Mouse (Mus musculus) kidney, postnatal 36 days (tissue): ENCODE measurements around the gene Rnf216.
A peak's percentile ranks its signal among the peaks of the same experiment; 100 is the strongest.

Experiments
- DNase-seq, 2 experiments: peaks; one replicate each; pipeline ENCODE4 v3.0.0; 2021 to 2022; ENCODE audit warnings: mixed read lengths in 2 of 2

Rnf216 gene

DNA sequence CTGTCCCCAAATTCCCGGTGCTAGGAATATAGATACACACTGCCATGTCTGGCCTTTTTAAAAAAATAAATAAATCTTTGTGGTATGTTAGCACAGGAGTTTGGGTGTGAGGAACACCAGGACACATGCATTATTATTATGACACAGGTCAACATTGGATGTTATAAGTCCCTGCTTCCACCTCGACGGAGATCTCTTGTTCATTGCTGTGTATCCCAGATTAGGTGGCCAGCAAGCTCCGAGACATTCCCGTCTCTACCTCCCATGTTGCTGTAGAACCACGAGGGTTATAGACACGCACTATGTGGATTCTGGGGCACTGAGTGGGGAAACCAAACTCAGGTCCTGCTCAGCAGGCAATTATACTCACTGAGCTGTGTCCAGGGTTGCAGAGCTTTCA lies 17.5 kb downstream of the Rnf216 start:
- no peak for DNase-seq

GRCm38 (mm10) chr5:143092891-143093290 lies 19.9 kb downstream of the Rnf216 start:
- no peak for DNase-seq

DNA sequence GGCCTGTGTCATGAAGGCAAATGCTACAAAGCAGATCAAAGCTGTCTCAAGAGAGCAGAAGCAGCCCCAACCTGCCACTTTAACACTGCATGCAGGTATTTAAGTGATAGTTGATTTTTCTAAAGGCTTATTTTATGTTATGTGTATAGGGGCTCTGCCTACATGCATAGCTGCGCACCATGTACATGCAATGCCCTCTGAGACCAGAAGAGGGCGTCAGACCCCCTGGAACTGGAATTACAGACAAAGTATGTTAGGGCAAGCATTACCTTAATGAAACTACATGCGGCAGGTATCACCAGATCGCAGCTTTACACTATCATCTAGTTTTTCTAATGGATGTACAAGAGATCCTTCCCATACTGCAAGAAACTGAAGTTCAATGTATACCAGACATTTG lies 27.9 kb downstream of the Rnf216 start:
- DNase-seq = peak in 1 of 2 experiments; percentile 54

DNA sequence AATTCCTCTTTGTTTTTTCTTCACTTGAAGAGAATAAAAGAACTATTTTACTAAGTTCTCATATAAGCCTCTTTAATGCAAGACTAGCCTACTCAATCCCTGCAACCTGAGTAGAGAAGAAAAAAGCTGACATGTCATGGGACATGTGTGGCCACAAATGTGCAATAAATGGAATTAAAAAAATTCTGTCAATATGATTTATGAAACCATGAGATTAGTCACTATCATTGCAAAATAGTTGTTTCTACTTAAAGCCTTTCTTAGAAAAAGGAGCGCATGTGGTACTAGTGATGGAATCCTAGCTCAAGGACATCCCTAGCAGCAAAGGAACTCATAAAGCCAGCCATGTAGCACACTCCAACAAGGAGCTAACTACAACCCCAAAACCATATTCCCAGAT lies 33.0 kb downstream of the Rnf216 start:
- no peak for DNase-seq

- DNase-seq = no peak
Measured at GRCm38 (mm10) chr5:143076603-143077143, 36.1 kb downstream of the Rnf216 start.

- no peak for DNase-seq
Measured at GRCm38 (mm10) chr5:143075987-143076386, 36.8 kb downstream of the Rnf216 start.

- DNase-seq = no peak
Measured at GRCm38 (mm10) chr5:143069048-143069447, 43.7 kb downstream of the Rnf216 start.

DNA sequence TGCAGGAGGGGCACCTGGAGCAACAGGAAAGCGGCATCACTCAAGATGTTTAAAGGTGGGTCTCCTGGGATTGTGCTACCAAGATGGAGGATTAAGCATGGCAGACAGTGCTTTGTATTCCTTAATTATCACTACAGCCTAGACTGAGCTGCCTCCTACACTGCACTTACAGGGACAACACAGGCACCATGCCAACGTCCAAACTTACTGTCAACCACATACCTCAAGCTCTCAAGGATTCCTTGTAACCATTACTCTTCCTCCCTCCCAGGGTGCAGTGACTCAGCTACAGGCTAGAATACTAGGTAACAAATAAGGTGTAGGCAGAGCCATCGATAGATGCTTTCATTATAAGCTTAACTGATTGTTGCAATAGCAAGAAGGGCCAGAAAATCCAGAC lies 44.4 kb downstream of the Rnf216 start:
- no peak for DNase-seq

- DNase-seq = peak; percentile 62 to 72
Measured at GRCm38 (mm10) chr5:143066551-143066958, 46.2 kb downstream of the Rnf216 start.

DNA sequence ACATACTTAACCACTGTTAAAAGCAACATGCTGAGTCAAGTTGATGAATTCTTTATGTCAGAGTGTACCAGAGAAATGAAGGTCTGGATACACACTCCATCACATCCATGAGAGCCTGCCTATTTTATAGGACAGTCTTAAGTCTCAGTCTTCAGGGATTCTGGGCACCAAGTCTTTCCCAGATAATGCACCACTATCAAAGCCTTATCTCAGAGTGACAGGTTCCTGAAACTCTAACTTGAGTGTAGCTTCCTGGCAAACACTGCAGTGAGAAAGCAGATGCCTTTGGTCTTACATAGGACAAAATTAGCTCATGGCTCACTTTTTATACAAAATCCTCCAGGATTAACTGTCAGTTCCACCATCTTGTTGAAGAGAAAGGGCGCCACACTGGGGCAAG lies 46.7 kb downstream of the Rnf216 start:
- DNase-seq = no peak

DNA sequence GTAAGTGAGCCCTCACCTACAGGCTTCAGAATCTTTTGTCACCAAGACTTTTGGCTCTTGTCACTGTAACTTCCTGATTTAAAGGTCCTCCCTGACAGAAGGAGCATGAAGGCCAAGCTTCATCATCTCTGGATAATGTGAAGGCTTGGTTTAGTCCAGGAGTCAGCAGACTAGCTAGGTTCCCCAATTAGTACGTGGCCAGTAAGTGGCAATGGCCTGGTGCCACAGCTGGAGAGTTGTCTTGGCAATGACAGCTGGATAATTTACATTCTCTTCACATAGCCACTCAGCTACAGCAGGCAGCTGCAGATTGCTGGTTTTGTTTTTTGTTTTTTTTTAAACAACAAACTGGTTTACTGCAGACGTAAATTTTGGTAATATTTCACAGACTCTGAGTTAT lies 47.6 kb downstream of the Rnf216 start:
- DNase-seq = no peak

- no peak for DNase-seq
Measured at GRCm38 (mm10) chr5:143062251-143062650, 50.5 kb downstream of the Rnf216 start.

GRCm38 (mm10) chr5:143061511-143061910 lies 51.3 kb downstream of the Rnf216 start:
- DNase-seq = no peak

DNA sequence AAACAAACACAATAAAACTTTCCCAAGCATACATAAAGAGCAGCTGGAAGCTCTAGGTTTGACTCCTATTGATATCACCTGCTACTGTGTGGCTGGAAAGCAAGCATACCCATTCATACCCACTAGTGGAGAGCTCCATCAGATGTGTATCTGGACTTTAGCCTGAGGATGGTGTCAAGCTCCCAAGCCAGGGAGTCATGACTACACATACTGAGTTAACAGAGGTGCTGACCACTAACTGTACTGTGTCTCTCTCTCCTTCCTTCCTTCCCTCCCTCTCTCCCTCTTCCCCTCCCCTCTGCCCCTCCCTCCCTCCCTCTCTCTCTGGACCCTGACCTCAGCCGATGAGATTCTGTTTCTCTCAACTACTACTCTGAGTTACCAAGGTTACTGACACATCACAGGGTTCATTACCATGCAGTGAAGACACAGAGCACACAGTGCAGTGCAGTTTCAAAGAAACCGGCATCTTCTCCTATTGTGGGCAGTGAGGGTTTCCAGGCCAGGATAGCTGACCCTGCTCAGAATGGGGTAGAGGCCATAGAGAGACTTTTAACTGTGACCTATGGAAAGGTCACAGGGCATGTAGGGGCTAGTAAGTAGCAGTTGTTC lies 51.9 kb downstream of the Rnf216 start:
- no peak for DNase-seq

DNA sequence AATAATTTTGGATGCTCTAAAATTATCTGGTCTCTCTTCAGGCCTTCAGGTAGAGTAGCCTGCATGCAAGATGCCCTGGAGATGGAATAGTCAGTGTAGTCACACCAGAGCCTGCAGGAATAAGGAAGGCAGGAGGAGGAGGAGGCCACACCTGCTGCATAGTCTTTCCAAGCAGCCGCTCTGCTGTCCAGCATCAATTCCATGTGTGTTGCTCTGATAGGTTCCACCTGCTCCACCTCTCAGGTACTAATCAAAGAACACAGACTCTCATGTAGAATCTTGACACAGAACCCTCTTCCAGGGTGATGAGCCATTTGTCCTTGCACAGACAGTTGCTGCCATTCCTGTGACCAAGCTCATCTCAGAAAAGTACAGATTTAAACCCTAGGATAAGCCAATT lies 52.8 kb downstream of the Rnf216 start:
- DNase-seq = no peak

- no peak for DNase-seq
Measured at GRCm38 (mm10) chr5:143059182-143059581, 53.6 kb downstream of the Rnf216 start.

DNA sequence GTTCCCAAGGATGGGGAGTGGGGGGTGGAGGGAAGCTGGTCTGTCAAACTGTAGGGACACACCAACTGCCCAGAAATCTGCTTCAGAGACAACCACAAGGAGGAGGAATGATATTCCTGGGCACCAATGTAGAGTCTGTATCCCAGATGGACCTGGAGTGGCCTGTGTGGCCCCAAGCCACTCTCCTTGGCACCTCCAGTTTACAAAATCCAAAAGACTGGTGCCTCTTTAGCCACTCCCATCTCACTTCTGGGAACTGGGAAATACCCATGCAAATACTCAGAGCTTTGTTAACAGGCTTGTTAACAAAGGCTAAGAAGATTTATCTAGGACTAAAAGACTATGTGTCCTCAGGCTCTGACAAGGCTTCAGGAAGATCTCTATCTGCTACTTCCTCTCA lies 54.1 kb downstream of the Rnf216 start:
- no peak for DNase-seq

DNA sequence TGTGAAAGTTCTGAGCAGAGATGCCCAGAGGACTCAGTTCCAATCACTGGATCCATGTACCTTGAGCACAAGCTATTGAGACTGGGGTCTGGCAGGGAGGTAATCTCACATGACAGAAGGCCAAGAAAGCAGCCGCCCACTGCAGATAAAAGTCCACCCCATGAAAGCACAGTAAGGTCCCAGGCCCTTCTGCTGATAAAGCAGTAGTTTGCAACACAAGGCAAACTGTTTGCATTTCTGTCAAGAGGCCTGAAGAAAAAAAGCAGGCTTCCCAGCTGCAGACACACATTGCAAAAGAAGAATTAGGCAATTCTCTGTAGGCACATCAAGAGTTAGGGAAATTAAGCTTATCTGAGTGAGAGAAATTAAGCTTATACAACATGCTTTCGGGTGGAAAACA lies 54.6 kb downstream of the Rnf216 start:
- DNase-seq = no peak

- no peak for DNase-seq
Measured at GRCm38 (mm10) chr5:143057753-143058152, 55.0 kb downstream of the Rnf216 start.

GRCm38 (mm10) chr5:143056191-143056880 lies 56.5 kb downstream of the Rnf216 start:
- DNase-seq = peak in 1 of 2 experiments; percentile 74

- DNase-seq = peak; percentile 40 to 75
Measured at GRCm38 (mm10) chr5:143055501-143056125, 57.2 kb downstream of the Rnf216 start.

DNA sequence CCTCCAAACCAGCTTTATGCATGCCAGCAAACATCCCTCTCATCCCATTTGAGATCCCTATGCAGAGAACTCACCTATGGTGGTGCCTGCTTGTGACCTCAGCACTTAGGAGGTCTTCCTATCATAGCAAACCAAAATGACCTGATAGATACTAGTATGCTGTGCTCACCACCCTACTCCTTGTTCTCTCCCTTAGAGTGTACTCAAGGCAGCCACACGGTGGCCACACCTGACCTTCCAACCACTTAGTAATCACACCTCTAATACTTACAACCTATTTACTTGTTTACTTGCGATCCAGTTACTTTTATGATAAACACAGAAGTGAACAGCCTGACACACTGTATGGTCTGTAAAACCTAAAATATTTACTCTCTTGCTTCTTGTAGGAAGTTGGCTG lies 58.1 kb downstream of the Rnf216 start:
- DNase-seq = no peak

DNA sequence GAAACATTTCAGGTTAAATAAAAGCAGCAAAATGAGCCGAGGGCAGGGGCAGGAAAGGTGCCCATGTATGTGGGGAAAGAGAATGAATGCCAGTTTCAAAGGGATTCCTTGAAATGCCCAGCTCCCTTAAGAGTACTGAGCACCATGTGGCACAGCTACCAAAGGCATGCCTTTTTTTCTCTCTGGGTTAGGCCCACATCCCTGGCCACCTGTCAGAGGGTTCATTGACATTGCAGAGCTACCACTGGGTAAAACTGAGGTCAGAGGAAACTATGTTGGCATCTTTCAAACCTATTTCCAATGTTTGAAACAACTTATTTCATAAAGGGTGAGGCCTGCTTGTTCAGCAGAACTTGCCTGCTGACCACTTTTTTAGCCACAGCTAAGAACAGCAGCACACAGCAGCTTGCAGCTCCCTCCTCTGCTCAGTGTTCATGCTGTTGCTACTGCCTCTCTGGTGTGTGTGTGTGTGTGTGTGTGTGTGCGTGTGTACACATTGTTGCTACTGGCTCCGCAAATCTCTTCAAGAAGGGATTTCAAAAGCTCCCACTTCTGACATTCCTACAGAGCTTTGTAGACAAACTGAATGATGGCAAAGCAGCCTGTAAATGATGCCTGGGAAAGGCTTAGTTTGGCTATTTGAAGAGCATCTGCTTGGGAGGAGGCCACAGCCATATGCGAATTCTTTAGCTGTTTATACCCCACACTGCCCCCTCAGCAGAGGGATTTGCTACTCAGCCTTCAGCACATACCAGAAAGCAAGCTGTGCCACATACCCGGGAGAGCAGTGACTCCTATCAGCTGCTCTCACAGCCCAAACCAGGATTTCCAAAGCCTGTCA lies 59.4 kb downstream of the Rnf216 start:
- DNase-seq = no peak
